Mouse (Mus musculus) hindbrain, embryonic 16.5 days (tissue): ENCODE measurements at regions not wholly inside any gene's neighbourhood (a gene's known extent, or its start where the extent isn't known, plus 50 kb on each side); places are given as distances from the start of the nearest gene placed in this dataset.

Source experiments
- ATAC-seq: fragments of 200-750 bp; cut with Nextera tagmentation; 2 replicates; pipeline ENCODE4 v1.8.0; 2017; ENCODE audit warnings: moderate TSS enrichment, moderate library complexity
- H3K27ac ChIP-seq: fragments of 300-500 bp; sonication (generic); 2 replicates; pipeline ENCODE4 v1.5.1; 2014; ENCODE audit warnings: low read depth, mild to moderate bottlenecking, control low read depth, low read length, moderate library complexity
- H3K27me3 ChIP-seq: fragments of 300-500 bp; sonication (generic); replicated peaks from 2 replicates; pipeline ENCODE4 v1.6.1; 2014; ENCODE audit warnings: low read length; ENCODE audit not compliant: control insufficient read depth, insufficient read depth
- H3K36me3 ChIP-seq: fragments of 300-500 bp; sonication (generic); 2 replicates; pipeline ENCODE4 v1.6.1; 2014; ENCODE audit warnings: mild to moderate bottlenecking, low read length, moderate library complexity, mixed read lengths; ENCODE audit not compliant: control insufficient read depth, insufficient read depth
- H3K4me1 ChIP-seq: fragments of 300-500 bp; sonication (generic); 2 replicates; pipeline ENCODE4 v1.6.1; 2014; ENCODE audit warnings: low read depth, low read length; ENCODE audit not compliant: control insufficient read depth, insufficient read depth
- H3K4me2 ChIP-seq: fragments of 300-500 bp; sonication (generic); 2 replicates; pipeline ENCODE4 v1.6.1; 2014; ENCODE audit warnings: mild to moderate bottlenecking, low read length, control low read depth, moderate library complexity
- H3K4me3 ChIP-seq: fragments of 300-500 bp; sonication (generic); 2 replicates; pipeline ENCODE4 v1.5.1; 2014; ENCODE audit warnings: mild to moderate bottlenecking, low read length, control low read depth, moderate library complexity
- H3K9ac ChIP-seq: fragments of 300-500 bp; sonication (generic); 2 replicates; pipeline ENCODE4 v1.6.1; 2014; ENCODE audit warnings: low read depth, mild to moderate bottlenecking, control low read depth, low read length, moderate library complexity
- H3K9me3 ChIP-seq: fragments of 300-500 bp; sonication (generic); 2 replicates; pipeline ENCODE4 v1.6.1; 2014; ENCODE audit warnings: mild to moderate bottlenecking, low read length, moderate library complexity; ENCODE audit not compliant: control insufficient read depth
- WGBS: fragments of 180-500 bp; shearing (Covaris S2); extraction: QIAGEN DNeasy Blood & Tissue Kit; methylation state at CpG from one replicate; pipeline ENCODE4 v1.1.7; 2014; 5-methylcytosine and 5-hydroxymethylcytosine counted together

- no peaks in the 10 kb centered on the region for H3K27me3 ChIP-seq
- no peak overlapping the region for H3K9ac ChIP-seq
- no peak overlapping the region for H3K27ac ChIP-seq
- no peaks in the 10 kb centered on the region; the same call in none of the 2 replicates for H3K9me3 ChIP-seq
- no peak overlapping the region for H3K4me3 ChIP-seq
- WGBS, result 86% methylated on average over 5 of the region's 5 CpGs
- ATAC-seq, result no peak
- no peak overlapping the region for H3K4me2 ChIP-seq
- H3K36me3 ChIP-seq, result no peaks in the 10 kb centered on the region
- peaks cover 4% of the 10 kb centered on the region for H3K4me1 ChIP-seq
Measured at GRCm38 (mm10) chr15:67021391-67021790, 520.7 kb upstream of the Lrrc6 start.

GRCm38 (mm10) chr15:67019891-67020290 is 519.2 kb upstream of the Lrrc6 start:
- no peak overlapping the region for H3K4me3 ChIP-seq
- no peak overlapping the region for H3K9ac ChIP-seq
- no peaks in the 10 kb centered on the region; the same call in none of the 2 replicates for H3K9me3 ChIP-seq
- no peak overlapping the region for H3K27ac ChIP-seq
- peaks cover 4% of the 10 kb centered on the region for H3K4me1 ChIP-seq
- H3K36me3 ChIP-seq, result no peaks in the 10 kb centered on the region
- 88% methylated on average over 1 of the region's 1 CpGs for WGBS
- ATAC-seq, result no peak
- H3K4me2 ChIP-seq, result no peak overlapping the region
- H3K27me3 ChIP-seq, result no peaks in the 10 kb centered on the region

GRCm38 (mm10) chr15:67019194-67019661 is 518.5 kb upstream of the Lrrc6 start:
- no peak overlapping the region for H3K9ac ChIP-seq
- ATAC-seq, result peak; percentile 85
- no peak overlapping the region for H3K27ac ChIP-seq
- no peaks in the 10 kb centered on the region; the same call in none of the 2 replicates for H3K9me3 ChIP-seq
- 32% methylated on average over 6 of the region's 6 CpGs for WGBS
- no peak overlapping the region for H3K4me3 ChIP-seq
- H3K36me3 ChIP-seq, result no peaks in the 10 kb centered on the region
- no peak overlapping the region for H3K4me2 ChIP-seq
- H3K4me1 ChIP-seq, result peaks cover 4% of the 10 kb centered on the region
- H3K27me3 ChIP-seq, result no peaks in the 10 kb centered on the region
